Mouse (Mus musculus) embryonic facial prominence, embryonic 15.5 days (tissue): ENCODE measurements at regions not wholly inside any gene's neighbourhood (a gene's known extent, or its start where the extent isn't known, plus 50 kb on each side); places are given as distances from the start of the nearest gene placed in this dataset.

ENCODE experiments used
- ATAC-seq: fragments of 200-750 bp; cut with Nextera tagmentation; 2 replicates; pipeline ENCODE4 v1.8.0; 2017; ENCODE audit warnings: low read depth, moderate TSS enrichment; ENCODE audit not compliant: insufficient number of reproducible peaks, low FRiP score, low TSS enrichment
- H3K27ac ChIP-seq: fragments of 300-500 bp; sonication (generic); replicated peaks from 2 replicates; pipeline ENCODE4 v1.5.1; 2015; ENCODE audit warnings: mild to moderate bottlenecking, inconsistent platforms
- H3K27me3 ChIP-seq: fragments of 300-500 bp; sonication (generic); 2 replicates; pipeline ENCODE4 v1.6.1; 2015; ENCODE audit warnings: inconsistent platforms
- H3K36me3 ChIP-seq: fragments of 300-500 bp; sonication (generic); 2 replicates; pipeline ENCODE4 v1.6.1; 2015; ENCODE audit warnings: mild to moderate bottlenecking, inconsistent platforms
- H3K4me1 ChIP-seq: fragments of 300-500 bp; sonication (generic); 2 replicates; pipeline ENCODE4 v1.6.1; 2015; ENCODE audit warnings: inconsistent platforms
- H3K4me2 ChIP-seq: fragments of 300-500 bp; sonication (generic); replicated peaks from 2 replicates; pipeline ENCODE4 v1.6.1; 2015; ENCODE audit warnings: mild to moderate bottlenecking, inconsistent platforms
- H3K4me3 ChIP-seq: fragments of 300-500 bp; sonication (generic); replicated peaks from 2 replicates; pipeline ENCODE4 v1.5.1; 2015; ENCODE audit warnings: mild to moderate bottlenecking, inconsistent platforms
- H3K9ac ChIP-seq: fragments of 300-500 bp; sonication (generic); 2 replicates; pipeline ENCODE4 v1.6.1; 2015; ENCODE audit warnings: inconsistent platforms
- H3K9me3 ChIP-seq: fragments of 300-500 bp; sonication (generic); replicated peaks from 2 replicates; pipeline ENCODE4 v1.6.1; 2016; ENCODE audit warnings: inconsistent platforms
- WGBS: fragments of 180-500 bp; shearing (Covaris S2); methylation state at CpG from one replicate; pipeline ENCODE4 v1.1.7; 2015; 5-methylcytosine and 5-hydroxymethylcytosine counted together

- no peaks in the 10 kb centered on the region for H3K4me1 ChIP-seq
- H3K27me3 ChIP-seq, result no peaks in the 10 kb centered on the region
- no peaks in the 10 kb centered on the region for H3K36me3 ChIP-seq
- no peak for ATAC-seq
- no peak overlapping the region for H3K4me2 ChIP-seq
- H3K27ac ChIP-seq, result no peak overlapping the region
- 78% methylated on average over 8 of the region's 8 CpGs for WGBS
- no peaks in the 10 kb centered on the region for H3K9me3 ChIP-seq
- H3K9ac ChIP-seq, result no peak overlapping the region
- H3K4me3 ChIP-seq, result no peak overlapping the region
Observed at GRCm38 (mm10) chr14:86246770-86247169, 894.3 kb downstream of the Diaph3 start.

GRCm38 (mm10) chr14:86243662-86244061, 897.4 kb downstream of the Diaph3 start:
- Histone ChIP-seq H3K9me3 (no peaks in the 10 kb centered on the region), H3K4me3 (no peak overlapping the region), H3K27ac (no peak overlapping the region), H3K4me2 (no peak overlapping the region), H3K9ac (no peak overlapping the region), H3K27me3 (no peaks in the 10 kb centered on the region), H3K4me1 (no peaks in the 10 kb centered on the region), H3K36me3 (no peaks in the 10 kb centered on the region)
- ATAC-seq, result no peak
- 83% methylated on average over 1 of the region's 1 CpGs for WGBS

- Histone ChIP-seq H3K36me3 (no peaks in the 10 kb centered on the region), H3K9ac (no peak overlapping the region), H3K4me3 (no peak overlapping the region), H3K9me3 (no peaks in the 10 kb centered on the region), H3K27me3 (no peaks in the 10 kb centered on the region), H3K4me1 (no peaks in the 10 kb centered on the region), H3K4me2 (no peak overlapping the region), H3K27ac (no peak overlapping the region)
- ATAC-seq, result no peak
- WGBS, result 56% methylated on average over 1 of the region's 1 CpGs
Observed at GRCm38 (mm10) chr14:86242836-86243235, 898.2 kb downstream of the Diaph3 start.

- ATAC-seq, result no peak
- no peak overlapping the region for H3K4me3 ChIP-seq
- H3K9me3 ChIP-seq, result no peaks in the 10 kb centered on the region
- H3K27me3 ChIP-seq, result no peaks in the 10 kb centered on the region
- WGBS, result 42% methylated on average over 2 of the region's 2 CpGs
- no peak overlapping the region for H3K27ac ChIP-seq
- H3K4me1 ChIP-seq, result no peaks in the 10 kb centered on the region
- H3K36me3 ChIP-seq, result no peaks in the 10 kb centered on the region
- H3K9ac ChIP-seq, result no peak overlapping the region
- no peak overlapping the region for H3K4me2 ChIP-seq
Observed at GRCm38 (mm10) chr14:86239090-86239489, 901.9 kb downstream of the Diaph3 start.

- Histone ChIP-seq H3K36me3 (no peaks in the 10 kb centered on the region), H3K4me1 (no peaks in the 10 kb centered on the region), H3K4me3 (no peak overlapping the region), H3K4me2 (no peak overlapping the region), H3K9me3 (no peaks in the 10 kb centered on the region), H3K27ac (no peak overlapping the region), H3K9ac (no peak overlapping the region), H3K27me3 (no peaks in the 10 kb centered on the region)
- WGBS, result 74% methylated on average over 1 of the region's 1 CpGs
- ATAC-seq, result no peak
Observed at GRCm38 (mm10) chr14:86233305-86233704, 907.7 kb downstream of the Diaph3 start.

- H3K9ac ChIP-seq, result no peak overlapping the region
- WGBS, result 54% methylated on average over 1 of the region's 1 CpGs
- H3K27me3 ChIP-seq, result no peaks in the 10 kb centered on the region
- H3K27ac ChIP-seq, result no peak overlapping the region
- ATAC-seq, result no peak
- no peak overlapping the region for H3K4me2 ChIP-seq
- H3K9me3 ChIP-seq, result no peaks in the 10 kb centered on the region
- H3K4me3 ChIP-seq, result no peak overlapping the region
- H3K4me1 ChIP-seq, result no peaks in the 10 kb centered on the region
- H3K36me3 ChIP-seq, result no peaks in the 10 kb centered on the region
Observed at GRCm38 (mm10) chr14:86230609-86231008, 910.4 kb downstream of the Diaph3 start.

GRCm38 (mm10) chr14:86229755-86230154, 911.3 kb downstream of the Diaph3 start:
- no peak overlapping the region for H3K4me2 ChIP-seq
- ATAC-seq, result no peak
- no peaks in the 10 kb centered on the region for H3K36me3 ChIP-seq
- 82% methylated on average over 2 of the region's 2 CpGs for WGBS
- H3K9ac ChIP-seq, result no peak overlapping the region
- H3K4me1 ChIP-seq, result no peaks in the 10 kb centered on the region
- no peak overlapping the region for H3K4me3 ChIP-seq
- no peak overlapping the region for H3K27ac ChIP-seq
- H3K9me3 ChIP-seq, result no peaks in the 10 kb centered on the region
- no peaks in the 10 kb centered on the region for H3K27me3 ChIP-seq

GRCm38 (mm10) chr14:86215711-86216110, 925.3 kb downstream of the Diaph3 start:
- no peaks in the 10 kb centered on the region for H3K4me1 ChIP-seq
- no peak overlapping the region for H3K4me2 ChIP-seq
- H3K9ac ChIP-seq, result no peak overlapping the region
- no peak for ATAC-seq
- H3K4me3 ChIP-seq, result no peak overlapping the region
- no peaks in the 10 kb centered on the region for H3K9me3 ChIP-seq
- no peaks in the 10 kb centered on the region for H3K36me3 ChIP-seq
- no peaks in the 10 kb centered on the region for H3K27me3 ChIP-seq
- WGBS, result 72% methylated on average over 9 of the region's 9 CpGs
- no peak overlapping the region for H3K27ac ChIP-seq

- ATAC-seq, result no peak
- WGBS, result 57% methylated on average over 3 of the region's 3 CpGs
- Histone ChIP-seq H3K9ac (no peak overlapping the region), H3K4me1 (no peaks in the 10 kb centered on the region), H3K9me3 (no peaks in the 10 kb centered on the region), H3K27me3 (no peaks in the 10 kb centered on the region), H3K4me2 (no peak overlapping the region), H3K4me3 (no peak overlapping the region), H3K36me3 (no peaks in the 10 kb centered on the region), H3K27ac (no peak overlapping the region)
Observed at GRCm38 (mm10) chr14:86211654-86212053, 929.4 kb downstream of the Diaph3 start.

- ATAC-seq, result no peak
- Histone ChIP-seq H3K27me3 (no peaks in the 10 kb centered on the region), H3K4me3 (no peak overlapping the region), H3K4me2 (no peak overlapping the region), H3K4me1 (no peaks in the 10 kb centered on the region), H3K27ac (no peak overlapping the region), H3K36me3 (no peaks in the 10 kb centered on the region), H3K9ac (no peak overlapping the region), H3K9me3 (no peaks in the 10 kb centered on the region)
- 71% methylated on average over 7 of the region's 7 CpGs for WGBS
Observed at GRCm38 (mm10) chr14:86204582-86204981, 936.5 kb downstream of the Diaph3 start.

GRCm38 (mm10) chr14:86197864-86198263, 943.2 kb downstream of the Diaph3 start:
- no peaks in the 10 kb centered on the region for H3K36me3 ChIP-seq
- no peak overlapping the region for H3K4me2 ChIP-seq
- H3K27me3 ChIP-seq, result no peaks in the 10 kb centered on the region
- H3K27ac ChIP-seq, result no peak overlapping the region
- H3K4me3 ChIP-seq, result no peak overlapping the region
- 70% methylated on average over 4 of the region's 4 CpGs for WGBS
- H3K4me1 ChIP-seq, result no peaks in the 10 kb centered on the region
- H3K9ac ChIP-seq, result no peak overlapping the region
- no peaks in the 10 kb centered on the region for H3K9me3 ChIP-seq
- ATAC-seq, result no peak

GRCm38 (mm10) chr14:86184663-86185381, 956.2 kb downstream of the Diaph3 start:
- Histone ChIP-seq H3K36me3 (no peaks in the 10 kb centered on the region), H3K9me3 (no peaks in the 10 kb centered on the region), H3K4me3 (no peak overlapping the region), H3K4me2 (no peak overlapping the region), H3K9ac (no peak overlapping the region), H3K27me3 (no peaks in the 10 kb centered on the region), H3K27ac (no peak overlapping the region), H3K4me1 (no peaks in the 10 kb centered on the region)
- WGBS, result 73% methylated on average over 4 of the region's 4 CpGs
- ATAC-seq, result no peak
